Mouse (Mus musculus): ENCODE measurements around the gene Gm21970. TPM values are rescaled to one million over a fixed set of nuclear protein-coding genes. Genes with fewer than 3 reads are reported as not detected.

Gene Gm21970
- polyA plus RNA-seq (2012; ENCODE audit: insufficient read depth, low replicate concordance), result not detected in 2 replicates

GRCm38 (mm10) chr16:91391421-91391820, at the start of gene Gm21970:
Gene Gm21970, plus strand, starts transcription at chr16:91391721.
- H3K9me3 ChIP-seq, result no peaks in the 10 kb centered on the region; the same call in 1 of the 2 replicates
- H3K36me3 ChIP-seq (replicated peaks; ENCODE audit: low read length), result peaks cover 93% of the 10 kb centered on the region
- H3K27me3 ChIP-seq (replicated peaks), result no peaks in the 10 kb centered on the region
- TF ChIP-seq GATA1 (IDR thresholded peaks at IDR 0.05; ENCODE audit: borderline replicate concordance, low read length) (no peak), FLI1 (IDR thresholded peaks at IDR 0.05; ENCODE audit: low read length) (no peak)
- H3K4me1 ChIP-seq, result peaks cover 10% of the 10 kb centered on the region
- H3K4me3 ChIP-seq (replicated peaks), result no peak within 1 kb of the TSS

- peaks cover 31% of the 10 kb centered on the region for H3K27me3 ChIP-seq (replicated peaks)
Observed at GRCm38 (mm10) chr16:91346491-91346890, 45.0 kb upstream of the Gm21970 start.

GRCm38 (mm10) chr16:91347491-91348263, 43.8 kb upstream of the Gm21970 start:
- H3K27me3 ChIP-seq (replicated peaks), result peaks cover 32% of the 10 kb centered on the region
- peaks cover 10% of the 10 kb centered on the region for H3K9me3 ChIP-seq
- no peaks in the 10 kb centered on the region for H3K36me3 ChIP-seq (replicated peaks; ENCODE audit: low read length)
- no peak overlapping the region for H3K4me3 ChIP-seq (replicated peaks)
- TF ChIP-seq FLI1 (IDR thresholded peaks at IDR 0.05; ENCODE audit: low read length) (no peak), GATA1 (IDR thresholded peaks at IDR 0.05; ENCODE audit: borderline replicate concordance, low read length) (no peak)
- H3K4me1 ChIP-seq, result peaks cover 8% of the 10 kb centered on the region

More at GRCm38 (mm10) chr16:91346491-91346890, 45.0 kb upstream of the Gm21970 start:
- Histone ChIP-seq H3K4me3 (replicated peaks) (no peak overlapping the region), H3K4me1 (no peaks in the 10 kb centered on the region), H3K9me3 (peaks cover 10% of the 10 kb centered on the region), H3K36me3 (replicated peaks; ENCODE audit: low read length) (no peaks in the 10 kb centered on the region)
- no peak for TF ChIP-seq GATA1 (IDR thresholded peaks at IDR 0.05; ENCODE audit: borderline replicate concordance, low read length)
- TF ChIP-seq FLI1 (IDR thresholded peaks at IDR 0.05; ENCODE audit: low read length), result no peak

- H3K4me3 ChIP-seq (replicated peaks), result no peak overlapping the region
- H3K4me1 ChIP-seq, result peaks cover 14% of the 10 kb centered on the region
- TF ChIP-seq FLI1 (IDR thresholded peaks at IDR 0.05; ENCODE audit: low read length), result no peak
- no peak for TF ChIP-seq GATA1 (IDR thresholded peaks at IDR 0.05; ENCODE audit: borderline replicate concordance, low read length)
- H3K36me3 ChIP-seq (replicated peaks; ENCODE audit: low read length), result no peaks in the 10 kb centered on the region
- H3K27me3 ChIP-seq (replicated peaks), result peaks cover 36% of the 10 kb centered on the region
- H3K9me3 ChIP-seq, result peaks cover 9% of the 10 kb centered on the region
Observed at GRCm38 (mm10) chr16:91348264-91348565, 43.3 kb upstream of the Gm21970 start.

GRCm38 (mm10) chr16:91348588-91349330, 42.8 kb upstream of the Gm21970 start:
- TF ChIP-seq FLI1 (IDR thresholded peaks at IDR 0.05; ENCODE audit: low read length) (no peak), GATA1 (IDR thresholded peaks at IDR 0.05; ENCODE audit: borderline replicate concordance, low read length) (no peak)
- Histone ChIP-seq H3K36me3 (replicated peaks; ENCODE audit: low read length) (no peaks in the 10 kb centered on the region), H3K4me3 (replicated peaks) (no peak overlapping the region), H3K4me1 (peaks cover 19% of the 10 kb centered on the region), H3K27me3 (replicated peaks) (peaks cover 37% of the 10 kb centered on the region), H3K9me3 (peaks cover 4% of the 10 kb centered on the region)

- Histone ChIP-seq H3K27me3 (replicated peaks) (peaks cover 22% of the 10 kb centered on the region), H3K4me3 (replicated peaks) (no peak overlapping the region), H3K9me3 (no peaks in the 10 kb centered on the region), H3K4me1 (peaks cover 44% of the 10 kb centered on the region), H3K36me3 (replicated peaks; ENCODE audit: low read length) (no peaks in the 10 kb centered on the region)
- no peak for TF ChIP-seq FLI1 (IDR thresholded peaks at IDR 0.05; ENCODE audit: low read length)
- TF ChIP-seq GATA1 (IDR thresholded peaks at IDR 0.05; ENCODE audit: borderline replicate concordance, low read length), result no peak
Observed at GRCm38 (mm10) chr16:91352084-91352562, 39.4 kb upstream of the Gm21970 start.

- no peak overlapping the region for H3K4me3 ChIP-seq (replicated peaks)
- H3K9me3 ChIP-seq, result no peaks in the 10 kb centered on the region
- H3K36me3 ChIP-seq (replicated peaks; ENCODE audit: low read length), result no peaks in the 10 kb centered on the region
- H3K4me1 ChIP-seq, result peaks cover 44% of the 10 kb centered on the region
- peaks cover 22% of the 10 kb centered on the region for H3K27me3 ChIP-seq (replicated peaks)
- no peak for TF ChIP-seq GATA1 (IDR thresholded peaks at IDR 0.05; ENCODE audit: borderline replicate concordance, low read length)
- no peak for TF ChIP-seq FLI1 (IDR thresholded peaks at IDR 0.05; ENCODE audit: low read length)
Observed at GRCm38 (mm10) chr16:91352749-91353148, 38.8 kb upstream of the Gm21970 start.

- H3K36me3 ChIP-seq (replicated peaks; ENCODE audit: low read length), result no peaks in the 10 kb centered on the region
- no peaks in the 10 kb centered on the region for H3K9me3 ChIP-seq
- no peak overlapping the region for H3K4me3 ChIP-seq (replicated peaks)
- H3K27me3 ChIP-seq (replicated peaks), result peaks cover 21% of the 10 kb centered on the region
- TF ChIP-seq GATA1 (IDR thresholded peaks at IDR 0.05; ENCODE audit: borderline replicate concordance, low read length) (no peak), FLI1 (IDR thresholded peaks at IDR 0.05; ENCODE audit: low read length) (no peak)
- peaks cover 44% of the 10 kb centered on the region for H3K4me1 ChIP-seq
Observed at GRCm38 (mm10) chr16:91353177-91353576, 38.3 kb upstream of the Gm21970 start.

- H3K27me3 ChIP-seq (replicated peaks), result peaks cover 21% of the 10 kb centered on the region
- H3K4me3 ChIP-seq (replicated peaks), result no peak overlapping the region
- no peak for TF ChIP-seq GATA1 (IDR thresholded peaks at IDR 0.05; ENCODE audit: borderline replicate concordance, low read length)
- no peak for TF ChIP-seq FLI1 (IDR thresholded peaks at IDR 0.05; ENCODE audit: low read length)
- H3K36me3 ChIP-seq (replicated peaks; ENCODE audit: low read length), result no peaks in the 10 kb centered on the region
- peaks cover 46% of the 10 kb centered on the region for H3K4me1 ChIP-seq
- no peaks in the 10 kb centered on the region for H3K9me3 ChIP-seq
Observed at GRCm38 (mm10) chr16:91353638-91354037, 37.9 kb upstream of the Gm21970 start.

GRCm38 (mm10) chr16:91354599-91354998, 36.9 kb upstream of the Gm21970 start:
- Histone ChIP-seq H3K36me3 (replicated peaks; ENCODE audit: low read length) (no peaks in the 10 kb centered on the region), H3K27me3 (replicated peaks) (peaks cover 21% of the 10 kb centered on the region), H3K9me3 (no peaks in the 10 kb centered on the region), H3K4me1 (peaks cover 55% of the 10 kb centered on the region), H3K4me3 (replicated peaks) (peak overlapping the region; percentile 66)
- TF ChIP-seq GATA1 (IDR thresholded peaks at IDR 0.05; ENCODE audit: borderline replicate concordance, low read length) (no peak), FLI1 (IDR thresholded peaks at IDR 0.05; ENCODE audit: low read length) (no peak)

Data from megakaryocyte, embryonic 14.5 days (primary cell).